Mouse (Mus musculus): ENCODE data around the gene Paf1.
A peak's percentile ranks its signal among the peaks of the same experiment; 100 is the strongest.

Paf1 gene

GRCm38 (mm10) chr7:28371514-28371989, 21.2 kb upstream of the Paf1 start:
- peak; percentile 86 for DNase-seq

DNA sequence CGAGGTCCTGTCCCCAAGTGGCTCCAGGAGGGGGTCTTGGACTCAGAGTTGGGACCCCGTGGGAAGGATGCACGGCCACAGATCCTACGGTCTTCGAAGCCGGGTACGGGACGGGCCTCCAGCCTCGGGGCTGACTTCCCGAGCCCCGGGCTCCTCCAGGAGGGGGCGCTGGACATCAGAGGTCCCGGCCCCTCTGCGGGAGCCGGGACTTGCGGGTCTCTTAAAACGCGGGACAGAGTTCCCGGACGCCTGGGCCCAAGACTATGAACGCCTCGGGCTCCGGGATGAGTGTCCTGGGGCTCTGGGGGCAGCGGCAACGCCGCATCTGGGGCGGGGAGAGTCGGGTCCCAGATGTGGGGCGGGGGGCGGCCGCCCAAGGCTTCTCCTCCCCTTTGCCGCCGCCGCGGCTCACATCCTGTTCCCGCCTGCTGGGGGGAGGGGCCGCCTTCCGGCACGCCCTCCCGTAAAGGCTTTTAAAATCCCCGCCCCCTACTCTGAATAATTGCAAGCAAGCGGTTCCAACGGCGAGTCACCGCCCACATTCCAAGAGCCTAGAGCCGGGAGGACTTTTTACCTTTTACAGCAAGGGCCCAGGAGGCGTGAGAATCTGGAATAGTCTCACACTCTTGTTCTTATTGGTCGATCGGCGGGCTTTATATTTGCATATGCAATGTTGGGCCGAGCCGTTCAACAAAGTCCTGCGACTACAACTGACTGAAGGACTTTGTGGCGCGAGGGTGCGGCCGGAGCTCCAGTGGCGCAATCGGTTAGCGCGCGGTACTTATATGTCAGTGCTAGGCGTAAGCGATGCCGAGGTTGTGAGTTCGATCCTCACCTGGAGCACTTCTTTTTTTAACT, 20.3 kb upstream of the Paf1 start, which contains the start of gene Plekhg2:
Gene Plekhg2, minus strand, starts transcription at position 349 of the 858 bp plus-strand sequence.
- DNase-seq = peak; percentile 97

- peak; percentile 85 for DNase-seq
Observed at GRCm38 (mm10) chr7:28373131-28373581, 19.6 kb upstream of the Paf1 start.

DNA sequence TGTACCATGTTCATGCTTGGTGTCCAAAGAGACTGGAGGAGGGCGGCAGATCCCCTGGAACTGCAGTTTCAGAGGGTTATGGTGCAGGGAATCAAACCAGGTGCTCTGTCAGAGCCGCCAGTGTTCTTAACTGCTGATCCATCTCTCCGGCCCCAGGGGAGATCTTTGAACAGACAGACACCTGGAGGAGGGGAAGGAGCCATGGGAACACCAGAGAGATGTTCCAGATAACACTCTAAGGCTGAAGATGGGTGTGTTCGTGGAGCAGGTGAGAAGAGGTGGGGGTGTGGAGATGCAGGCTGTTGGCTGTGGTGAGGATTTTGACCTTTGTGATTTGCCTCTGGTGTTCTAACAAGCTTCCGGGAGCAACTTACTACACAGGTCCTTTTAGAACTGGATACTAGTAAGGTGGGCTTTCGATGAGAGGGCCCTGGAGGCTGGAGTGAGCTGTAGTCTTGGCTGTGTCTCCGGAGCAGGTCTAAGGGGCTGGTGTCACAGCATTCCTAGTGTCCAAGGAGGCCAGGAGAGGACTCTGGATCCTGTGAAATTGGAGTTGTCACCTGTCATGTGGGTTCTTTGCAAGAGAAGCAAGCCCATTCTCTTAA, 18.8 kb upstream of the Paf1 start:
- DNase-seq = no peak

DNA sequence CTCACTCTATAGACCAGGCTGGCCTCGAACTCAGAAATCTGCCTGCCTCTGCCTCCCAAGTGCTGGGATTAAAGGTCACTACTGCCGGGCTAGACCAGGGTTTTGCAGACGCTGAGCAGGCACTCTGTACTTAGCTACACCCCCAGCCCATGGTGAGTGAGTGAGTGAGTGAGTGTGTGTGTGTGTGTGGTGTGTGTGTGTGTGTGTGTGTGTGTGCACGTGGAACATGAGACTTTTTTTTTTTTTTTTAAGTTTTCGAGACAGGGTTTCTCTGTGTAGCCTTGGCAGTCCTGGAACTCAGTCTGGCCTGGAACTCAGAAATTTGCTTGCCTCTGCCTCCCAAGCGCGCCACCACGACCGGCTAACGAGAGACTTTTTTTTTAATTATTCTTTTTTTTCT, 18.1 kb upstream of the Paf1 start:
- no peak for DNase-seq

DNA sequence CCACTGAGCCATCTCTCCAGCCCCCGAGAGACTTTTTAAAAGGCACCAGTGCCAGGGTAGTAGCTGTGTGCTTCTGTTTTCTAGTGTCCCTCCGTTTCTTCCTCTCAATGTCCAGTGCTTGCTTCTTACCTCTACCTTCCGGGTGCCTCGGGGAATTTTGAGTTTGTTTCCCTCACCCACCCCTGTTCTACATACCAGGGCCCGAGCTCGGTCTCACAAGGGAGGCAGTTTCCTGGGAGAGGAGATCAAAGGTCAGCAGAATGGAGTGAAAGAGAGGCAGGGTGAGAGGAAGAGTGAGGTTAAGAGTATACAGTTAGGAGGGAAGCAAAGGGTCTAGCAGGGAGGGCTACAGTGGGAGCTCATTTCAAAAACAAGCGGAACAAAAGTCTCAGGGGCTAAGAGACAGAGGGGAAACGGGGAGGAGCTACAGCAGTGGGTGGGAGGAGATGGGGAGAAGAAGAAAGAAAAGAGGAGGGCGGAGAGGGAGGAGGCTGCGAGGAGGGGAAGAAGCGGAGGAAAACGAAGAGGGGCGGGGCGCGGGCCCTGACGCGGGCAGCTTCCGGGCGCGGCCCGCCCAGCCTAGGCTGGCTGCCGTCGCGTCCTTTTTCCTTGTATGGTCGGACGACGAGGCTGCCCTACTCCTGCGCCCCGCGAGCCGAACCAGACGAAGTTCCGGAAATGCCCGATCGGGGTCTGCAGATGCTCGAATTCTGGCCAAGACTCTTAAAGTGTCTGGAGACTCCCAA, 17.4 kb upstream of the Paf1 start:
- DNase-seq = peak; percentile 97

GRCm38 (mm10) chr7:28376011-28376771, 16.6 kb upstream of the Paf1 start:
- DNase-seq = peak; percentile 69

GRCm38 (mm10) chr7:28377190-28378065, 15.3 kb upstream of the Paf1 start:
- peak; percentile 60 for DNase-seq

- DNase-seq = peak; percentile 67
Observed at GRCm38 (mm10) chr7:28378066-28378690, 14.6 kb upstream of the Paf1 start.

GRCm38 (mm10) chr7:28378769-28379651, 13.7 kb upstream of the Paf1 start:
- peak; percentile 98 for DNase-seq

- DNase-seq = no peak
Observed at GRCm38 (mm10) chr7:28380237-28381016, 12.3 kb upstream of the Paf1 start, which contains the start of gene Zfp36. Zfp36 (minus strand) TSS chr7:28380253.

GRCm38 (mm10) chr7:28381017-28381790, 11.5 kb upstream of the Paf1 start:
- peak; percentile 86 for DNase-seq

GRCm38 (mm10) chr7:28381938-28382337, 10.8 kb upstream of the Paf1 start:
- DNase-seq = peak; percentile 91

GRCm38 (mm10) chr7:28382347-28382951, 10.3 kb upstream of the Paf1 start:
- no peak for DNase-seq

GRCm38 (mm10) chr7:28382981-28383396, 9.8 kb upstream of the Paf1 start:
- peak; percentile 79 for DNase-seq

- DNase-seq = no peak
Observed at GRCm38 (mm10) chr7:28383606-28384005, 9.1 kb upstream of the Paf1 start.

DNA sequence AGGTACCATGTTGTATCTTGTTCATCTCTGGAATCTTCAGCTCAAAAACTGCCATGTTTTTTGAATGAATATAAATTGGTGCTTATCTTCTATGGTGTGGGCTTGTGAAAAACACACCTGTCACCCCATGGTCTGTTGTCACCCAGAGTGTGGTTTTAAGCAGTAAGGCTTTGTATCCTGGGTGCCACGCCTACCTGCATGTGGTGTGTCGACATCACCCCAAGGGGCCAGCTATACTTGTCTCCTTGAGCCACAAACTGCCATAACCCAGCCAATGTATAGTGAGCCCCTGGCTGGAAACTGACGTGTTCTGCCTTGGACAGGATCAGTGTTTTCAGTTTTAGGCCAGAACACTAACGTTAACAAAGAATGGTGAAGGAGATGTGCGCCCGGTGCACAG, 8.6 kb upstream of the Paf1 start:
- DNase-seq = peak; percentile 76

GRCm38 (mm10) chr7:28385196-28385595, 7.6 kb upstream of the Paf1 start:
- DNase-seq = peak; percentile 57
